Mouse (Mus musculus) adrenal gland, postnatal 25 days (tissue): Measurements from ENCODE around the gene Csf3. TPM values are rescaled to one million over a fixed set of nuclear protein-coding genes. Genes with fewer than 3 reads are reported as not detected.

Experiments used
- DNase-seq: peaks from one replicate; pipeline ENCODE4 v3.0.0; 2021; ENCODE audit warnings: mixed read lengths
- total RNA-seq: library from RNA; stranded (reverse); gene quantifications from 2 replicates; pipeline ENCODE4 v1.2.3, GENCODE M21; 2021

The Csf3 gene
- total RNA-seq, 1 experiment from 2014 or later = not detected

- no peak for DNase-seq
These were observed 47.7 kb downstream of the Csf3 start for GRCm38 (mm10) chr11:98748506-98749416.

GRCm38 (mm10) chr11:98749716-98750115 lies 48.7 kb downstream of the Csf3 start:
- DNase-seq = no peak

- DNase-seq = peak; percentile 84
These were observed 49.5 kb downstream of the Csf3 start for GRCm38 (mm10) chr11:98750351-98751201.

DNA sequence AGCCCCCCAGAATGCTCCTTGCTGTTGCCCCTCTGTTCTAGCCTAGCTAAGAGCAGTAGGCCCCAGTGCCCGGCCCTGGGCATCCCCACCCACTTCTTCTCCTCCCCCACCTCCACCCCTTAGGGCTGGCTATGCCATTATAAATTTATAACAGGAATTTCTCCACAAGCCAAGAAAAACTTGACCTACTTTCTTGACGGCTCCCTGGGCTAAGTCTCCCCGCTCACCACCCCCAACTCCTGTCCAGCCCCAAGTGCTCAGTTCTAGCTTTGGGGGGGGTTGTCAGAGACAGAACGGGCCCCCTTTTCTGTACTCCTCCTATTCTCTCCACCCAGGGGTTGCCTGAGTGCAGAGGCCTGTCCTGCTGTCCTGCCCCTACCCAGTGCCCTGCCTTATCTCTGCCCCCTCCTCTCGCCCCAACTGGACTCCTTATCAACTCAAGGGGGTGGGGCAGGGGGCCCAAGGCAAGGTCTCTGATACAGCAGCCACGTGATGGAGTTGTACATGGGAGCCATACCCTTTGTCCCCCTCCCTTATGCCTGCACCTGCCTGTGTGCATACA lies 50.2 kb downstream of the Csf3 start:
- no peak for DNase-seq

DNA sequence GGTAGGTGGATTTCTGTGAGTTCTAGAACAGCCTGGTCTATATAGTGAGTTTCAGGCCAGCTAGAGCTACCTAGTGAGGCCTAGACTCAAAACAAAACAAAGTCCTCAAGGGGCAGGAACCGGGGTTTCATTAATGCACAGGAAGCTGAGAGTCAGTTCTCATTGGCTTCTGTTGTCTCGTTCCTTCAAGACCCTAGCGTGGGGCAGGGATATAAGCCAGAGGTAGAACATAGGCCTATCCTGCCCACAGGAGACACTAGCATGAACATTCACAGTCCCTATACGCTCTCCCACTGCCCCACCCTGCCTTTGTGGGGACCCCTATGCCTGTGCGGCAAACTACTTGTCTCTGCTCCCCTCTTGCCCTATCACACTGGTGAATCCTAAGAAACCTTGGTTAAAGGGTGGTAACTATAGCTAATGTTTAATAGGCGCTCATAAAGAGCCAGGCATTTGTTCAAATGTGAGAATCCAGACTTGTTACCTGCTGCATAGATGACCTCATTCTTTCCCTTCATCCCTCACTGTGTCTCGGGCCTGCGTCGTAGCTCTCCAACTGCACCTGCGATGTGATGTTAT lies 51.6 kb downstream of the Csf3 start:
- no peak for DNase-seq

Other genes starting within 250 kb of the Csf3 start
- 0.30 TPM in 1 of 2 replicates, not detected in the other for gene Ikzf3, start 155.2 kb upstream of the Csf3 start, total RNA-seq
- gene Zpbp2, start 150.2 kb upstream of the Csf3 start, total RNA-seq = 0.70 TPM in 1 of 2 replicates, not detected in the other
- 96.8 and 98.6 TPM in 2 replicates for gene Ormdl3, start 113.9 kb upstream of the Csf3 start, total RNA-seq
- gene Lrrc3c, start 103.0 kb upstream of the Csf3 start, total RNA-seq = not detected in 2 replicates
- 7.6 and 13.5 TPM in 2 replicates for gene Gm12355, start 75.6 kb upstream of the Csf3 start, total RNA-seq
- gene Gsdma3, start 74.9 kb upstream of the Csf3 start, total RNA-seq = 25.1 and 29.1 TPM in 2 replicates
- 0.88 and 1.8 TPM in 2 replicates for gene Gsdma2, start 54.5 kb upstream of the Csf3 start, total RNA-seq
- gene Gsdma, start 36.9 kb upstream of the Csf3 start, total RNA-seq = not detected in 2 replicates
- 134 and 138 TPM in 2 replicates for gene Psmd3, start 18.7 kb upstream of the Csf3 start, total RNA-seq
- 40.9 and 61.5 TPM in 2 replicates for gene Med24, start 28.2 kb downstream of the Csf3 start, total RNA-seq
- gene Thra, start 39.4 kb downstream of the Csf3 start, total RNA-seq = 82.5 and 89.4 TPM in 2 replicates
- gene Nr1d1, start 74.1 kb downstream of the Csf3 start, total RNA-seq = 234 and 238 TPM in 2 replicates
- gene Msl1, start 94.3 kb downstream of the Csf3 start, total RNA-seq = 109 and 113 TPM in 2 replicates
- gene Casc3, start 103.6 kb downstream of the Csf3 start, total RNA-seq = 37.2 and 41.5 TPM in 2 replicates
- 0.52 and 0.70 TPM in 2 replicates for gene Rapgefl1, start 135.5 kb downstream of the Csf3 start, total RNA-seq
- 18.0 and 26.4 TPM in 2 replicates for gene Wipf2, start 162.4 kb downstream of the Csf3 start, total RNA-seq
- 1.7 and 4.3 TPM in 2 replicates for gene Cdc6, start 206.5 kb downstream of the Csf3 start, total RNA-seq
- gene Rara, start 226.6 kb downstream of the Csf3 start, total RNA-seq = 21.8 and 27.7 TPM in 2 replicates